Comparison of ENCODE assay signal across 8 mouse cellular contexts in the genomic region with DNA sequence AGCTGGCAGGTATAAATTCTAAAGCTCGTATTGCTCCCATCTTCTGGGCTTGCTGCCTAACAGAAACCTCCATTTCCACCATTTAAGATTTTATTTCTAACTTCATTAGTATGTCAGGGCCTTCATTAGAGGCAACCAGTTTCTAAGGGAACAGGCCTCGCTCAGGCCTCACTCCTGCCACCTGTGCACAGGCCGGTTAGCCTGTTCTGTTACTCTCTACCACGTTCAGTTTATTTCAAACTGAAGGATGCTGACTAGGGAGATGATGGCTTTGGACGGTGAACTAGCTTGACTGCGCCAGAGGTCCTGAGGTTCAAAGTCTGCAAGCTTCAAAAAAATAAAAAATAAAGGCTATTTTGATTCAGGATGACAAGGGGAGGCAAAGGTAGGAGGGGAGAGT. TPM values are rescaled to one million over a fixed set of nuclear protein-coding genes. Genes with fewer than 3 reads are reported as not detected.
DNase-seq lines count a peak whose midpoint lies in the region; ATAC-seq and TF ChIP-seq lines count a peak whose summit lies in the region.

No protein-coding gene starts in this region.

- 17% methylated on average over 6 of the region's 6 CpGs for WGBS in heart, embryonic 10.5 days
- 8% methylated on average over 6 of the region's 6 CpGs for WGBS in embryonic facial prominence, embryonic 15.5 days
- WGBS in kidney, embryonic 15.5 days: 8% methylated on average over 6 of the region's 6 CpGs
- WGBS in midbrain, embryonic 15.5 days: 8% methylated on average over 6 of the region's 6 CpGs

- H3K36me3 ChIP-seq in heart, embryonic 10.5 days: peaks cover 36% of the 10 kb centered on the region
- H3K36me3 ChIP-seq in ES-E14 (ENCODE audit: control insufficient read depth, insufficient read depth, low read length, poor library complexity, severe bottlenecking): peaks cover 31% of the 10 kb centered on the region
- H3K36me3 ChIP-seq in embryonic facial prominence, embryonic 15.5 days: peaks cover 24% of the 10 kb centered on the region
- H3K36me3 ChIP-seq in kidney, embryonic 15.5 days: peaks cover 34% of the 10 kb centered on the region
- H3K36me3 ChIP-seq in midbrain, embryonic 15.5 days (replicated peaks): no peaks in the 10 kb centered on the region; the same call in 1 of the 2 replicates

- no peaks in the 10 kb centered on the region for H3K27me3 ChIP-seq in heart, embryonic 10.5 days (ENCODE audit: insufficient read depth, poor library complexity, severe bottlenecking)
- no peaks in the 10 kb centered on the region for H3K27me3 ChIP-seq in embryonic facial prominence, embryonic 15.5 days
- H3K27me3 ChIP-seq in kidney, embryonic 15.5 days: no peaks in the 10 kb centered on the region
- H3K27me3 ChIP-seq in midbrain, embryonic 15.5 days (replicated peaks): no peaks in the 10 kb centered on the region

- peak overlapping the region; percentile 76 for H3K4me2 ChIP-seq in embryonic facial prominence, embryonic 15.5 days (replicated peaks)
- H3K4me2 ChIP-seq in kidney, embryonic 15.5 days: peak overlapping the region; percentile 83
- H3K4me2 ChIP-seq in midbrain, embryonic 15.5 days: peak overlapping the region; percentile 76

- H3K4me3 ChIP-seq in heart, embryonic 10.5 days: peak overlapping the region; percentile 83
- peak overlapping the region; percentile 79 to 82 for H3K4me3 ChIP-seq in ES-E14 (ENCODE audit: insufficient read depth in 1 of 2, low read depth in 1 of 2, low read length in 2 of 2, poor library complexity in 1 of 2, severe bottlenecking in 1 of 2)
- peak overlapping the region; percentile 74 for H3K4me3 ChIP-seq in embryonic facial prominence, embryonic 15.5 days (replicated peaks)
- H3K4me3 ChIP-seq in kidney, embryonic 15.5 days (replicated peaks): peak overlapping the region; percentile 64
- peak overlapping the region; percentile 82 for H3K4me3 ChIP-seq in midbrain, embryonic 15.5 days

- no peak for ATAC-seq in embryonic facial prominence, embryonic 15.5 days (ENCODE audit: insufficient number of reproducible peaks, low FRiP score, low TSS enrichment, low read depth)
- ATAC-seq in kidney, embryonic 15.5 days (replicated peaks; ENCODE audit: low FRiP score): no peak
- peak; percentile 10 for ATAC-seq in midbrain, embryonic 15.5 days (replicated peaks)
- ATAC-seq in inflammation-experienced regulatory T-cells, adult 6 months: no peak

- H3K9me3 ChIP-seq in heart, embryonic 10.5 days: no peaks in the 10 kb centered on the region
- H3K9me3 ChIP-seq in ES-E14 (ENCODE audit: control insufficient read depth, insufficient read depth, low read depth, low read length): no peaks in the 10 kb centered on the region
- H3K9me3 ChIP-seq in embryonic facial prominence, embryonic 15.5 days (replicated peaks): no peaks in the 10 kb centered on the region
- H3K9me3 ChIP-seq in kidney, embryonic 15.5 days (replicated peaks): no peaks in the 10 kb centered on the region
- H3K9me3 ChIP-seq in midbrain, embryonic 15.5 days: no peaks in the 10 kb centered on the region

- H3K4me1 ChIP-seq in heart, embryonic 10.5 days: peaks cover 31% of the 10 kb centered on the region
- H3K4me1 ChIP-seq in ES-E14 (ENCODE audit: control insufficient read depth in 2 of 2, insufficient read depth in 2 of 2, low read length in 2 of 2, poor library complexity in 1 of 2): peaks cover 7% of the 10 kb centered on the region in 2 experiments
- peaks cover 40% of the 10 kb centered on the region for H3K4me1 ChIP-seq in embryonic facial prominence, embryonic 15.5 days
- H3K4me1 ChIP-seq in kidney, embryonic 15.5 days: peaks cover 39% of the 10 kb centered on the region
- peaks cover 41% of the 10 kb centered on the region for H3K4me1 ChIP-seq in midbrain, embryonic 15.5 days

- in situ Hi-C loops in ES-E14 (cut with MboI; ENCODE audit: low sequenced_read_pairs in 2 of 2, unreplicated experiment in 2 of 2): no loop called here

- peak overlapping the region; percentile 100 for H3K27ac ChIP-seq in heart, embryonic 10.5 days
- H3K27ac ChIP-seq in ES-E14 (ENCODE audit: insufficient read depth, low read depth, low read length, poor library complexity, severe bottlenecking): peak overlapping the region; percentile 90
- H3K27ac ChIP-seq in embryonic facial prominence, embryonic 15.5 days (replicated peaks): peak overlapping the region; percentile 100
- H3K27ac ChIP-seq in kidney, embryonic 15.5 days: peak overlapping the region; percentile 99
- H3K27ac ChIP-seq in midbrain, embryonic 15.5 days: peak overlapping the region; percentile 97

- H3K9ac ChIP-seq in ES-E14 (ENCODE audit: insufficient read depth, low read depth, low read length, poor library complexity, severe bottlenecking): peak overlapping the region; percentile 98
- peak overlapping the region; percentile 96 for H3K9ac ChIP-seq in embryonic facial prominence, embryonic 15.5 days
- H3K9ac ChIP-seq in kidney, embryonic 15.5 days: peak overlapping the region; percentile 84
- H3K9ac ChIP-seq in midbrain, embryonic 15.5 days: peak overlapping the region; percentile 93

- DNase-seq in heart, embryonic 10.5 days (ENCODE audit: low spot score): no peak
- DNase-seq in heart, adult 8-10 months (ENCODE audit: low spot score): no peak
- DNase-seq in ES-E14 (ENCODE audit: low read depth, low spot score): no peak
- DNase-seq in spleen, postnatal 36 days (ENCODE audit: low spot score in 2 of 2): no peak

TF ChIP-seq in ES-E14, 5 proteins besides CTCF, POLR2A, EP300 and RAD21:
- no peak for TF ChIP-seq ZNF384 (IDR thresholded peaks at IDR 0.05; ENCODE audit: low read depth, low read length)
- TF ChIP-seq MAFK (IDR thresholded peaks at IDR 0.05; ENCODE audit: insufficient read depth, low read depth, low read length): no peak
- TF ChIP-seq ZC3H11A (IDR thresholded peaks at IDR 0.05; ENCODE audit: borderline replicate concordance, low read depth, low read length): no peak
- no peak for TF ChIP-seq HCFC1 (IDR thresholded peaks at IDR 0.05; ENCODE audit: borderline replicate concordance, insufficient read depth, low read length)
- TF ChIP-seq CHD2 (IDR thresholded peaks at IDR 0.05; ENCODE audit: low read depth, low read length): no peak

RNA-seq across cellular contexts. Expression of gene Atp5g2, which starts 1.9 kb away (rescaled TPM):
- 64.8 and 67.3 TPM in 2 replicates for polyA plus RNA-seq in heart, embryonic 10.5 days (2016; fragmentation: Nextera tagmentation; extraction: Ambion mirVana)
- total RNA-seq in heart, adult 8-10 months (2022): 10 to 100 TPM; 21.1 to 79.9 (median 33.0) TPM
- 448 and 519 TPM in 2 replicates for total RNA-seq in ES-E14 (2012; rRNA removed)
- polyA plus RNA-seq in embryonic facial prominence, embryonic 15.5 days (2015; fragmentation: Nextera tagmentation; extraction: Ambion mirVana): 59.0 and 65.5 TPM in 2 replicates
- polyA plus RNA-seq in kidney, embryonic 15.5 days (2015; fragmentation: Nextera tagmentation; extraction: Ambion mirVana): 70.2 and 95.0 TPM in 2 replicates
- 39.5 and 43.4 TPM in 2 replicates for polyA plus RNA-seq in midbrain, embryonic 15.5 days (2015; fragmentation: Nextera tagmentation; extraction: Ambion mirVana)
- polyA plus RNA-seq in inflammation-experienced regulatory T-cells, adult 6 months (2017; shearing (Covaris generic)): 10 to 100 TPM; 32.4 to 64.3 (median 37.5) TPM

RNA-seq across cellular contexts. Expression of gene Atf7, which starts 45.0 kb away (rescaled TPM):
- polyA plus RNA-seq in heart, embryonic 10.5 days (2016; fragmentation: Nextera tagmentation; extraction: Ambion mirVana): 24.3 and 26.6 TPM in 2 replicates
- total RNA-seq in heart, adult 8-10 months (2022): 10 to 100 TPM; 46.6 to 54.0 (median 52.1) TPM
- total RNA-seq in ES-E14 (2012; rRNA removed): 9.0 and 12.4 TPM in 2 replicates
- polyA plus RNA-seq in embryonic facial prominence, embryonic 15.5 days (2015; fragmentation: Nextera tagmentation; extraction: Ambion mirVana): 51.3 and 53.7 TPM in 2 replicates
- polyA plus RNA-seq in kidney, embryonic 15.5 days (2015; fragmentation: Nextera tagmentation; extraction: Ambion mirVana): 37.6 and 39.4 TPM in 2 replicates
- 15.6 and 20.0 TPM in 2 replicates for polyA plus RNA-seq in midbrain, embryonic 15.5 days (2015; fragmentation: Nextera tagmentation; extraction: Ambion mirVana)
- polyA plus RNA-seq in inflammation-experienced regulatory T-cells, adult 6 months (2017; shearing (Covaris generic)): 10 to 100 TPM; 20.8 to 59.2 (median 45.1) TPM

RNA-seq across cellular contexts. Expression of gene Gm28047, which starts 45.4 kb away (rescaled TPM):
- polyA plus RNA-seq in heart, embryonic 10.5 days (2016; fragmentation: Nextera tagmentation; extraction: Ambion mirVana): 0.42 TPM in 1 of 2 replicates, not detected in the other
- 1 to 10 TPM in 1 of 4 experiments, not detected in 3; 1.4 TPM for total RNA-seq in heart, adult 8-10 months (2022)
- not detected in 2 replicates for total RNA-seq in ES-E14 (2012; rRNA removed)
- 0.56 TPM in 1 of 2 replicates, not detected in the other for polyA plus RNA-seq in embryonic facial prominence, embryonic 15.5 days (2015; fragmentation: Nextera tagmentation; extraction: Ambion mirVana)
- not detected in 2 replicates for polyA plus RNA-seq in kidney, embryonic 15.5 days (2015; fragmentation: Nextera tagmentation; extraction: Ambion mirVana)
- not detected in 2 replicates for polyA plus RNA-seq in midbrain, embryonic 15.5 days (2015; fragmentation: Nextera tagmentation; extraction: Ambion mirVana)
- under 1 TPM in 1 of 3 experiments, not detected in 2; 0.85 TPM for polyA plus RNA-seq in inflammation-experienced regulatory T-cells, adult 6 months (2017; shearing (Covaris generic))

RNA-seq across cellular contexts. Expression of gene Calcoco1, which starts 51.7 kb away (rescaled TPM):
- 34.2 and 39.2 TPM in 2 replicates for polyA plus RNA-seq in heart, embryonic 10.5 days (2016; fragmentation: Nextera tagmentation; extraction: Ambion mirVana)
- total RNA-seq in heart, adult 8-10 months (2022): 100 to 1,000 TPM; 117 to 143 (median 127) TPM
- total RNA-seq in ES-E14 (2012; rRNA removed): 24.6 and 25.0 TPM in 2 replicates
- polyA plus RNA-seq in embryonic facial prominence, embryonic 15.5 days (2015; fragmentation: Nextera tagmentation; extraction: Ambion mirVana): 67.2 and 69.0 TPM in 2 replicates
- 47.0 and 51.4 TPM in 2 replicates for polyA plus RNA-seq in kidney, embryonic 15.5 days (2015; fragmentation: Nextera tagmentation; extraction: Ambion mirVana)
- 41.9 and 43.0 TPM in 2 replicates for polyA plus RNA-seq in midbrain, embryonic 15.5 days (2015; fragmentation: Nextera tagmentation; extraction: Ambion mirVana)
- polyA plus RNA-seq in inflammation-experienced regulatory T-cells, adult 6 months (2017; shearing (Covaris generic)): 10 to 100 TPM; 22.0 to 43.9 (median 37.8) TPM
